Mouse (Mus musculus) brain, embryonic 14.5 days (tissue): ENCODE measurements at regions not wholly inside any gene's neighbourhood (a gene's known extent, or its start where the extent isn't known, plus 50 kb on each side); places are given as distances from the start of the nearest gene placed in this dataset.

Source experiments
- CTCF ChIP-seq: fragments of 200-500 bp; IDR thresholded peaks from 2 replicates; pipeline ENCODE4 v1.5.1; 2012; ENCODE audit warnings: inconsistent platforms, mild to moderate bottlenecking, moderate library complexity, borderline replicate concordance; ENCODE audit not compliant: insufficient read depth, insufficient read length; ENCODE audit errors: extremely low read depth
- POLR2A ChIP-seq: fragments of 200-500 bp; IDR thresholded peaks from 2 replicates; pipeline ENCODE4 v1.6.1; 2012; ENCODE audit warnings: mild to moderate bottlenecking, inconsistent platforms, borderline replicate concordance; ENCODE audit not compliant: poor library complexity, insufficient read depth, insufficient read length, severe bottlenecking; ENCODE audit errors: extremely low read depth

GRCm38 (mm10) chr15:16541226-16541625 lies 187.3 kb upstream of the Cdh9 start:
- TF ChIP-seq CTCF (no peak), POLR2A (no peak)
